Mouse (Mus musculus): Measurements from ENCODE around the gene Aak1. TPM values are rescaled to one million over a fixed set of nuclear protein-coding genes. Genes with fewer than 3 reads are reported as not detected.

Gene Aak1
- polyA plus RNA-seq, 1 experiment from 2014 or later: 51.8 TPM

DNA sequence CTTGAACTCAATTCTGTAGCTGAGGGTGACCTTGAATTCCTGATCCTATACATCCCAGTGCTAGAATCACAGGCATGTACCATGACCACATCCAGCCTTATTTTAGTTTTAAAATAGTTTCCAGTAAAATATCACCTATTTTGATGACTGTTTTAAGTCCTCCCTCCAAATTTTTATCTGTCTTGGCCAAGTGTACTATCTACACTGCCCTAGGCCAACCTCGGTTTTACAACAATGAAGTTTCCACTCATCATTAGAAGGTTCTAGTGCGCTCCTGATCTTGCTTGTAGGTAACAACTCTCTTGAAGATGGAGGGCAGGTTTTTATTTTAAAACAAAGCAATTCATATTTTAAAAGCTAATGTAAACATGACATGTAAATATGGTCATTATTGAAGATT lies 57.9 kb downstream of the Aak1 start:
- H3K27me3 ChIP-seq (replicated peaks): no peaks in the 10 kb centered on the region
- H3K4me3 ChIP-seq: no peak overlapping the region
- 97% methylated on average over 2 of the region's 2 CpGs for WGBS
- no peak overlapping the region for H3K27ac ChIP-seq
- no peak overlapping the region for H3K4me2 ChIP-seq
- no peaks in the 10 kb centered on the region for H3K36me3 ChIP-seq (replicated peaks)
- H3K9ac ChIP-seq: no peak overlapping the region
- no peak for ATAC-seq (replicated peaks)
- no peaks in the 10 kb centered on the region for H3K4me1 ChIP-seq
- no peaks in the 10 kb centered on the region for H3K9me3 ChIP-seq

DNA sequence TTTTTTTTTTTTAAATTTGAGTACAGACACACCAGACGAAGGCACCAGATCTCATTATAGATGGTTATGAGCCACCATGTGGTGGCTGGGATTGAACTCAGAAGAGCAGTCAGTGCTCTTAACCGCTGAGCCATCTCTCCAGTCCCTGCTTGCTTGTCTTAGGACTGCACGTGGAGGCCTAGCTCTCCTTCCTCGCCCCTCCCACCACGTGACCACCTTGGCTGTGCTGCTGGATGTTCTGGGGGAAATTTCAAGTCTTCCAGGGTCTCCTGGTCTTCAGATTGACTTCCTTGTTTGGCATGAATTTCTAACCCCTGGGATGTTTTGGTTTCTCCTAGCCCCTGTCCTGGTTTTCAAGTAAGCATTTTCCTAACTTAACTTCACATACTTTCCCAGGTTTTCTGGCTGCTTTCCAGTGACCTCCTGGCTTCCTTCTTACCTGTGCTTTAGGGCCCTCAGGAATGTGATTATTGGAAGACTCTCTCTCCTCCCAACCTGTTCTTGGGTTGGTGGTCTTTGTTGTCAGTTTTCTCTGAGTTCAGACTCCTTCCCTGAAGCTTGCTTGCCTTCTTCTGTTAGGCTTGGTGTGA lies 59.3 kb downstream of the Aak1 start:
- WGBS: 68% methylated on average over 5 of the region's 5 CpGs
- Histone ChIP-seq H3K9ac (no peak overlapping the region), H3K4me3 (no peak overlapping the region), H3K4me1 (no peaks in the 10 kb centered on the region), H3K27me3 (replicated peaks) (no peaks in the 10 kb centered on the region), H3K4me2 (no peak overlapping the region), H3K36me3 (replicated peaks) (no peaks in the 10 kb centered on the region), H3K27ac (no peak overlapping the region), H3K9me3 (no peaks in the 10 kb centered on the region)
- ATAC-seq (replicated peaks): no peak

DNA sequence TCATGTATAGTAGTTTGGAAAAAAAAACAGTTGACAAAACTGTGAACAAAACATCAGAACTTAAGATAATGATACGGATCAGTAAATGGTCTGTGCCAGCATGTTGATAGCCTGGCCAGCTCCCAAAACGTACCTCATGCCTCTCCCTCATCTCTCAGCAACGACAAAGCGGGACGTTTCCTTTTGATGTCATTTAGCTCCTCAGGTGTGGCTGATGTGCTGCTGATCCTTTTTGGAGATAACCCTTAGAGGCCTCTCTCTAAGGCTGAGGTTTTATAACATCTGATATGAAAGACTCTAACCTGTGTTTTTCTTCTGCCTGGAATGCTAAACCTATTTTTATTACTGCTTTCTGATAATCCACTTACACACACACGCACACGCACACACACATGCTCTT lies 60.6 kb downstream of the Aak1 start:
- H3K4me3 ChIP-seq: no peak overlapping the region
- H3K36me3 ChIP-seq (replicated peaks): no peaks in the 10 kb centered on the region
- no peaks in the 10 kb centered on the region for H3K27me3 ChIP-seq (replicated peaks)
- no peak overlapping the region for H3K4me2 ChIP-seq
- H3K4me1 ChIP-seq: no peaks in the 10 kb centered on the region
- 94% methylated on average over 7 of the region's 7 CpGs for WGBS
- no peak overlapping the region for H3K27ac ChIP-seq
- H3K9me3 ChIP-seq: no peaks in the 10 kb centered on the region
- no peak overlapping the region for H3K9ac ChIP-seq
- ATAC-seq (replicated peaks): no peak

DNA sequence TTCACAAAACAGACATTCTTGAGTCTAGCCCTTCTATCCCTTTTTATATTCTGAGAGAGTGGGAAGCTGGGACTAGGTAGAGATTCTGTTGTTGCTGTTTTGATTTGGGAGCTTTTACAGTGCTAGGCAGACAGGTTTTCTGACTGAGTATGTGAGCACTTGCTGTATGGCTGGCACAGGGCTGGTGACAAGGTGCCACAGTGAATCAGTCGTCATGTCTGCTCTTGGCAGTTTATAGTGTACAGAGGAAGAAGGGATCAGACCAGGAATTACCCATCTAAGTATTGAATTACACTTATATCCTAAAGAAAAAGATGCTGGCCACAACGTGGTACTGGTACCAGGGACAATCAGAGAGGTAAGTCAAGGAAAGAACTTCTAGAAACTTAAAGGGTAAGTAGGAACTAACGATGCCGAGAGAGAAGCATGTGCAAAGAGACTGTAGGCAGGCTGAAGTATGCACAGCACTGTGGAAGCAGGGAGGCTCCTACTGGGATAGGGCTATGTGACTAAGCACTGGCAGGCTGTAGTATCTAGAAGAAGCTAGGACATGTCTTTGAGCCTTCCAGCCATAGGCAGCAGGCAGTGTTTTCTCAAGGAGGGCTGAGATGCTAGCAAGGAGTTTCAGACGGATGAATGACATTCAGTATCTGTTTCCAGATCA lies 67.0 kb downstream of the Aak1 start:
- Histone ChIP-seq H3K4me2 (no peak overlapping the region), H3K9ac (no peak overlapping the region), H3K27me3 (replicated peaks) (no peaks in the 10 kb centered on the region), H3K36me3 (replicated peaks) (no peaks in the 10 kb centered on the region), H3K4me1 (no peaks in the 10 kb centered on the region), H3K27ac (no peak overlapping the region), H3K9me3 (no peaks in the 10 kb centered on the region), H3K4me3 (no peak overlapping the region)
- ATAC-seq (replicated peaks): no peak
- 84% methylated on average over 5 of the region's 5 CpGs for WGBS

DNA sequence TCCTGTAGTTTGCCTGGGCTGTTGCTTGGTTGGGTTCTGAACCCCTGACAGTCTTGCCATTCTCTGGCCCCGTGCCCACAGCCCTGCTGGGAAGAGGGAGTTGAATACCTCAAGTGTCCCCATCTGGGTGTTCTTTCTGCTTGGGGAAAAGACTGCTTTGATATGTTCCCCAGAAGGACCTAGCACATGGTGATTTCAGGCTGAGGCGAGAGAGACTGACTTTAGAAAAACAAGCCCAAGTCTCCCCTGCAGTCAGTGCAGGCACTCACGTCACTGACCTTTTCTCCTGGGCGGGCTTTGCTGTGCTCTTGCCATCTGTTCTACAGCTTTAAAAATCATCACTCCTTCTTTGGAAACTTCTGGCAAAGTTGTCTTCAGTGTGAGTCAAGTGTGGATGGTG lies 67.9 kb downstream of the Aak1 start:
- Histone ChIP-seq H3K27ac (no peak overlapping the region), H3K4me3 (no peak overlapping the region), H3K4me2 (no peak overlapping the region), H3K9ac (no peak overlapping the region), H3K4me1 (no peaks in the 10 kb centered on the region), H3K36me3 (replicated peaks) (no peaks in the 10 kb centered on the region), H3K27me3 (replicated peaks) (no peaks in the 10 kb centered on the region), H3K9me3 (no peaks in the 10 kb centered on the region)
- WGBS: 77% methylated on average over 4 of the region's 4 CpGs
- no peak for ATAC-seq (replicated peaks)

DNA sequence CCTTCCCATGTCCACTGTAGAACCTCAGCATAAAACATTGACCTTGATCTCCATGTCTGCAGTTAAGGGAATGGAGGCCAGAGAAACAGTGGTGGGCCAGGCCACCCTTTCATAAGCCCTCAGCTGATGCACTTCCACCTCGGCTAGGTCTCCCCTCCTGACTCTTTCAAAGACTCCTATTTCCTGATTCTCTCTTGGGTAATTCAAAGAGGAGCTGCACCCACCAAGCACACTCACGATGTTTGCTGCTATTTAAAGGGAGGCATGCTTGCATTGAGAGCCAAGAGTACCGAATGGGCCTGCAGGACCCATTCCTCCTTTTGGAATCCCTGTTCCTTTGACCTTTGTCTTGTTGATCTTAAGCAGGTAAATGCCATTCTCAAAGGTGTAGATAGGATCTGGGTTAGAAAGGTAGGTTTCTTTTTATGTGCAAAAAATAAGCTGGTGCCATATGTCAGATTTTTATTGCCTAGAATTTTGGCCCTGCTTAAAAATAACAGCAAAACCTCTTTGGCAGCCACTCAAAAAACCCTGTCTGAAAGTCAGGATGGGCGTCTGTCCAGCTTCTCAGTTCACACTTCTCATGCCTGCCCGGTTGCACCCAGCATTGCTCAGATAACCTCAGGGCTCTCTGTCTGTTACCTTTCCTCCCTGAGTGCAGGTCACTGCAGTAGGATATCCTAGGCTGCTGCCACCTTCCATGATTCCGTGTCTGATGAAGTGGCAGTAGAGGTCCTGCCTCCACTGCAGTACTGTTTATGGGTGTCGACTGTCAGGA lies 68.9 kb downstream of the Aak1 start:
- H3K9me3 ChIP-seq: no peaks in the 10 kb centered on the region
- H3K9ac ChIP-seq: no peak overlapping the region
- no peaks in the 10 kb centered on the region for H3K27me3 ChIP-seq (replicated peaks)
- H3K36me3 ChIP-seq (replicated peaks): no peaks in the 10 kb centered on the region
- H3K27ac ChIP-seq: no peak overlapping the region
- 82% methylated on average over 7 of the region's 7 CpGs for whole genome bisulfite sequencing
- no peak overlapping the region for H3K4me2 ChIP-seq
- ATAC-seq (replicated peaks): no peak
- H3K4me3 ChIP-seq: no peak overlapping the region
- no peaks in the 10 kb centered on the region for H3K4me1 ChIP-seq

DNA sequence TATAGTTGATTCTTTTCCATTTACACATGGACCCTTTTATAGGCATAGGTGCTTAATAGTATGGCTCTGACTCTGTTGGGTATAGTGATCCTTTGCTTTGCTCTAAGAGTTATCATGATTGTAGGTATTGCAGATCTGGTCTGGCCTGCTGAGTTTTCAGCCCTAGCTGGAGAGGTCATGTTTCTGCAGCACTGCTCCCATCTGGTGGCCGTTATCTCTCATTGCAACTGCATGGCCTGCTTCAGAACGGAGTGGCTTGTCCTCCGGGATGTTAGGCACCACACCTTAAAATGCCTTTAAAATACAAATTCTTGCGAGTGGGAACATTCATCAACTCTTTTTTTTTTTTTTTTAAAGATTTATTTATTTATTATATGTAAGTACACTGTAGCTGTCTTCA lies 72.6 kb downstream of the Aak1 start:
- Histone ChIP-seq H3K9ac (no peak overlapping the region), H3K27ac (no peak overlapping the region), H3K4me1 (no peaks in the 10 kb centered on the region), H3K9me3 (no peaks in the 10 kb centered on the region), H3K36me3 (replicated peaks) (no peaks in the 10 kb centered on the region; the same call in 1 of the 2 replicates), H3K4me3 (no peak overlapping the region), H3K4me2 (no peak overlapping the region), H3K27me3 (replicated peaks) (no peaks in the 10 kb centered on the region)
- ATAC-seq (replicated peaks): no peak
- WGBS: 29% methylated on average over 4 of the region's 4 CpGs

DNA sequence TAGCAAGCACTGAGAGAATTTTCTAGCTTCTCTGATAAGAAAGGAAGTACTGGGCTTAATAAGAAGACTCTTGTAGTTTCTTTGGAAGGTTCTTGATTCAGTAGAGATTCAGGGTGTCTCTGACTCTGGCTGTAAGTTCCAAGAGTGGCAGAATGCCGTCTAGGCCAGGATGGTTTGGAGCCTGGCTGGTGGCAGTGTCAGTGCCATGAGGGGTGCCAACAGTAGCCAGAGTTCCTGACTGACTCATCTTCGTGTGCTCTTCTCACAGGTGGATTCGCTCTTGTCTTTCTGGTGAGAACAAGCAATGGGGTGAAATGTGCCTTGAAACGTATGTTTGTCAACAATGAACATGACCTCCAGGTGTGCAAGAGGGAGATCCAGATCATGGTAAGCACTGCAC lies 75.4 kb downstream of the Aak1 start:
- no peak for ATAC-seq (replicated peaks)

DNA sequence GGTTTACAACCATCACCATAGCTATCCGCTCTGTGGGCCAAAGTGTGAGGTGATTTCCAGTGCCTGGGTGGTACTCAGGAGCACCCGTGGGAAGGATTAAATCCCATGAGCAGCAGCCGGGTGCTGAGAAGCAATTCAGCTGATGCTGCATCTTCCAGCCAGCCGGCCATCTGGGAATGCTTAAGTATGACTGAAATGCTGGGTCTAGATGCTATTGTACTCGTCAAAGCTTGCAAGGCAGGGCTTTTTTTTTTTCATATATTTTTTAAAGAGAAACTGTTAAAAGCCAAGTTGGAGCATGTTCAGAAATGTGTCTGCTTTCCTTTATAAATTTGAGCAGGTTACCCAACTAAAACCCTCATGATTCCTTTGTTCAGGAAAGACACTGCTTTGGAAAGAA lies 85.2 kb downstream of the Aak1 start:
- peaks cover 25% of the 10 kb centered on the region for H3K36me3 ChIP-seq (replicated peaks)
- no peak overlapping the region for H3K4me3 ChIP-seq
- WGBS: 89% methylated on average over 5 of the region's 5 CpGs

More for the DNA sequence above, 75.4 kb downstream of the Aak1 start:
- H3K27me3 ChIP-seq (replicated peaks): no peaks in the 10 kb centered on the region
- H3K9ac ChIP-seq: no peak overlapping the region
- H3K4me1 ChIP-seq: no peaks in the 10 kb centered on the region
- no peak overlapping the region for H3K4me3 ChIP-seq
- H3K27ac ChIP-seq: no peak overlapping the region
- no peaks in the 10 kb centered on the region for H3K9me3 ChIP-seq
- WGBS: 88% methylated on average over 4 of the region's 4 CpGs
- H3K4me2 ChIP-seq: no peak overlapping the region
- H3K36me3 ChIP-seq (replicated peaks): peaks cover 7% of the 10 kb centered on the region; the same call in 1 of the 2 replicates

DNA sequence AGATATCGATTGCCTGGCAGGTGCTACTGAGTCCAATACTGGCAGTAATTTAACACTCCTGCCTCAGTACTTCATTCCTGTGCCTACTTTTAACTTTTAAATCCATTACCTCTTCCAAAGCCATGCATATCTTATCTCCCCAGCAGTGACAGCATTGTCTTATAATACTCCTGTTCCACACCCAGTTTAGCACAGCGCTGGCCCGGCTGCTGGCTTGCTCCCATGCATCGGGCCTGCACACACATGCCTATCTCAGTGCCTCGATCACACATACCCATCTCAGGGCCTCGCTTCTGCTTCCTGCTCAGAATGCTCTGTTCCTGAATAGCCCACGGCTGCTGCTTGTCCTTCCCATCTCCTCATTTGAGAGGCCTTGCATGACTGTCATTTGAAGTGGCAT lies 90.5 kb downstream of the Aak1 start:
- Histone ChIP-seq H3K27ac (no peak overlapping the region), H3K9ac (no peak overlapping the region), H3K4me2 (no peak overlapping the region), H3K4me1 (no peaks in the 10 kb centered on the region), H3K36me3 (replicated peaks) (peaks cover 28% of the 10 kb centered on the region), H3K4me3 (no peak overlapping the region), H3K27me3 (replicated peaks) (no peaks in the 10 kb centered on the region), H3K9me3 (no peaks in the 10 kb centered on the region; the same call in none of the 2 replicates)
- 95% methylated on average over 7 of the region's 7 CpGs for WGBS
- ATAC-seq (replicated peaks): no peak

More for the DNA sequence above, 85.2 kb downstream of the Aak1 start:
- Histone ChIP-seq H3K4me2 (no peak overlapping the region), H3K27ac (no peak overlapping the region), H3K4me1 (no peaks in the 10 kb centered on the region), H3K27me3 (replicated peaks) (no peaks in the 10 kb centered on the region), H3K9me3 (no peaks in the 10 kb centered on the region; the same call in none of the 2 replicates), H3K9ac (no peak overlapping the region)
- ATAC-seq (replicated peaks): no peak

DNA sequence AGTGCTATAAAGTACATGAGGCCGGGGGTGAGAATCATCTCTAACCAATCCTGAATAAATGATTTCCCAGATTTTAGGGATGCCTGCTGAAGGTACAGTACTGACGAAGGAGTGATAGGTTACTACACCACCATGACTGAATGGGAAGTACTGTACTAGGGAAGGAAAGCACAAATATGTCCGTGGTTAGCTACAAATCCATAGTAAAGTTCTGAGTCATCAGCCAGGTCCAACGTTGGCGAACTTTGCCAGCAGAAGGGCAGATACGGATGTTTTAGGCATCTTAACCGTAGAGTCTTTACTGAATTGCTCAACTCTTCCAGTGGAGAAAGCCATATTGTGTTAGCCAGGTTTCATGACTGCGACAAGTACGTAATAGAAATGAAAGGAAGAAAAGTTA lies 91.6 kb downstream of the Aak1 start:
- H3K27me3 ChIP-seq (replicated peaks): no peaks in the 10 kb centered on the region
- ATAC-seq (replicated peaks): no peak
- no peaks in the 10 kb centered on the region; the same call in none of the 2 replicates for H3K9me3 ChIP-seq
- H3K4me2 ChIP-seq: no peak overlapping the region
- peaks cover 19% of the 10 kb centered on the region for H3K36me3 ChIP-seq (replicated peaks)
- 94% methylated on average over 9 of the region's 9 CpGs for WGBS
- no peak overlapping the region for H3K27ac ChIP-seq
- H3K4me3 ChIP-seq: no peak overlapping the region
- no peak overlapping the region for H3K9ac ChIP-seq
- H3K4me1 ChIP-seq: no peaks in the 10 kb centered on the region

DNA sequence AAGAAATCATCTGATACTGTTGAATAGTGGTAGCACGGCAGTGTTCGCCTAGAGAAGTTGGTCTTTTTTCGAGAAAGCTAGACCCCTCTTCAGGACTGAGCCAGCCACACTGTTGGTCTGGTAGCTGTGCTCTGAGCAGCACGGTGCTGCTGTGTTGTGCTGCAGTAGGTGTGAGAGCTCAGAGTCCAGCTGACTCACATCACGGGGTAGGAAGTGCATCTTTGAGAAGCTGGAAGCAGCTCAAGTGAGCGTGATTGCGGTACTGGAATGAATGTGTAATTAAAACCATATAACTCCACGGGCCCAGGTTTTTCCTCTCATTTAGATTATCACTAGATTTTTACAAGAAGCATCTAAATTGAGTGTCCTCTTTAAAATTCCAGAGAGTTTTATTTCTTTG lies 97.8 kb downstream of the Aak1 start:
- no peaks in the 10 kb centered on the region for H3K27me3 ChIP-seq (replicated peaks)
- no peak for ATAC-seq (replicated peaks)
- H3K4me2 ChIP-seq: no peak overlapping the region
- H3K9ac ChIP-seq: no peak overlapping the region
- no peaks in the 10 kb centered on the region for H3K9me3 ChIP-seq
- 82% methylated on average over 8 of the region's 8 CpGs for WGBS
- peaks cover 6% of the 10 kb centered on the region; the same call in 1 of the 2 replicates for H3K36me3 ChIP-seq (replicated peaks)
- H3K27ac ChIP-seq: no peak overlapping the region
- H3K4me3 ChIP-seq: no peak overlapping the region
- H3K4me1 ChIP-seq: no peaks in the 10 kb centered on the region; the same call in 1 of the 2 replicates

All from midbrain, embryonic 15.5 days (tissue).